Mouse (Mus musculus) fibroblast of lung, adult 2 months (primary cell): ENCODE measurements around the gene Crygn.

Experiments
- DNase-seq: peaks from one replicate; pipeline ENCODE4 v3.0.0-alpha.2; 2011; ENCODE audit warnings: low read depth

Crygn gene

GRCm38 (mm10) chr5:24747533-24747932 lies 10.3 kb downstream of the Crygn start:
- DNase-seq: no peak

GRCm38 (mm10) chr5:24743956-24744355 lies 13.9 kb downstream of the Crygn start:
- no peak for DNase-seq

- no peak for DNase-seq
Measured at GRCm38 (mm10) chr5:24741172-24741885, 16.5 kb downstream of the Crygn start.

- DNase-seq: no peak
Measured at GRCm38 (mm10) chr5:24739141-24739753, 18.6 kb downstream of the Crygn start.

GRCm38 (mm10) chr5:24738517-24738916 lies 19.3 kb downstream of the Crygn start:
- DNase-seq: no peak

GRCm38 (mm10) chr5:24737595-24737994 lies 20.2 kb downstream of the Crygn start:
- no peak for DNase-seq

- no peak for DNase-seq
Measured at GRCm38 (mm10) chr5:24733771-24734426, 23.9 kb downstream of the Crygn start.

GRCm38 (mm10) chr5:24733134-24733533 lies 24.7 kb downstream of the Crygn start:
- no peak for DNase-seq

- DNase-seq: no peak
Measured at GRCm38 (mm10) chr5:24730986-24731385, 26.8 kb downstream of the Crygn start.

- no peak for DNase-seq
Measured at GRCm38 (mm10) chr5:24730488-24730871, 27.3 kb downstream of the Crygn start, which contains the start of gene Wdr86. Gene Wdr86 (minus strand): TSS chr5:24730727.

- no peak for DNase-seq
Measured at GRCm38 (mm10) chr5:24729797-24730487, 27.9 kb downstream of the Crygn start.

GRCm38 (mm10) chr5:24726901-24727836 lies 30.6 kb downstream of the Crygn start:
- DNase-seq: no peak

- DNase-seq: no peak
Measured at GRCm38 (mm10) chr5:24725897-24726296, 31.9 kb downstream of the Crygn start.

- DNase-seq: no peak
Measured at GRCm38 (mm10) chr5:24724805-24725204, 33.0 kb downstream of the Crygn start.

- DNase-seq: no peak
Measured at GRCm38 (mm10) chr5:24724270-24724634, 33.6 kb downstream of the Crygn start.

GRCm38 (mm10) chr5:24723527-24724269 lies 34.1 kb downstream of the Crygn start:
- no peak for DNase-seq

GRCm38 (mm10) chr5:24719852-24720251 lies 38.0 kb downstream of the Crygn start:
- no peak for DNase-seq

- DNase-seq: no peak
Measured at GRCm38 (mm10) chr5:24718076-24718475, 39.7 kb downstream of the Crygn start.

- no peak for DNase-seq
Measured at GRCm38 (mm10) chr5:24713987-24714386, 43.8 kb downstream of the Crygn start.

GRCm38 (mm10) chr5:24713199-24713598 lies 44.6 kb downstream of the Crygn start:
- no peak for DNase-seq

GRCm38 (mm10) chr5:24711615-24712014 lies 46.2 kb downstream of the Crygn start:
- DNase-seq: no peak
